Mouse (Mus musculus) gastrocnemius, postnatal 36 days (tissue): ENCODE data around the gene Magi2. TPM values are rescaled to one million over a fixed set of nuclear protein-coding genes. Genes with fewer than 3 reads are reported as not detected.
"Not testable (repeated sequence)": the region's sequence is repeated elsewhere in the genome, so short reads cannot be mapped to it uniquely, and the experiment has no call there.

Source experiments
- DNase-seq, 2 experiments: peaks; one replicate each; pipeline ENCODE4 v3.0.0; 2022
- intact Hi-C: fragments of 180-260 bp; cut with DNase I; formaldehyde crosslinking; loops from one replicate; pipeline ENCODE4 v1.15.1; 2025
- total RNA-seq, 2 experiments: library from RNA; stranded (reverse); gene quantifications; 2 replicates each; pipeline ENCODE4 v1.2.3; 2021

Gene Magi2
- total RNA-seq, 2 experiments from 2014 or later: 0.57 to 1.3 TPM

DNA sequence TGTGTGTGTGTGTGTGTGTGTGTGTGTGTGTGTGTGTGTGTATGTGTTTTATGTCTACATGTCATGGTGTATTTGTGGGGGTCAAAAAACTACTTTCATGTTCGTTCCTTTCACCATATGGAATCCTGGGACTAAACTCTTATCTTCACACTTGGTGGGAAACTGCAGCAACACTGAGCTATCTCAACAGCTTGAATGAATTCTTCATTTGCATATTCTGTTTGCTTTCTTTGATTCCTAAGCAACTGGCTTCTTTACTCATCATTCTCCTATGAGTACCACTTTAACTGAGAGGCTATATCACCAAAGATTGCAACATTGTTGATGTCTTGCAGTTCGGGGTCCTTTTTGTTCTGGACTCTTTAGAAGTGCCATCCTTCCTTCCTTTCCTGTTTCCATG, 986.5 kb downstream of the Magi2 start:
- intact Hi-C loops: no loop called here
- DNase-seq: no peak

DNA sequence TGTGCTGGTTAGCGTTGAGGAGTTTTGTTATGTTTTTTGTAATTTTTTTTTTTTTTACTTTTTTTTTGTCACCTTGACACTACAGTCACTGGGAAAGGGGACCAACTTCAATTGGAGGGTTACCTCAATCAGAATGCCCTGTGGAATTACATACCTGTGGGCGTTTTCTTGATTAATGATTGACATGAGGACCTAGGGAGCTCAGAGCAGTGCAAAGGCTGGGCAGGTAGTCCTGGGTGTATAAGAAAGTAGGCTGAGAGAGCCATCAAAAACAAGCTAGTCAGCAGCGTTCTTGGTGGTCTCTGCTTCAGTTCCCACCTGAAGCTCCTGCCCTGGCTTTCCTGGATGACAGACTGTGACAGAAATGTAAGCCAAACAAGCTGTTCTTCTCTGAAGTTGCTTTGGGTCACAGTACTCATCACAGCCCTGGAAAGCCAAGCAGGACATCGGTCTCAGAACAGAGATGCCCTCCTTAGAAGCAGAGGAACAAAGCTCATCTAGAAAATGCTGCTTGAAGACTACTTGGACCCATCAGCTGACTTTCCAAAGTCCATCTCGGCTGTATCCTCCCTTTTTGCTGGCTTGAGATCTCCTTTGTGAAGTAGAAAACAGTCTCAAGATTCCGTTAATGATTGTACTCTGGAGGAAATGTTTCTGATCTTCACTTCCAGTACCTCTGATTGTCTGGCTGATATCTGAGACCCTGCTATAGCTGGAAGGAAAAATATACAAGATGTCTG, 999.8 kb downstream of the Magi2 start:
- no peak for DNase-seq
- intact Hi-C loops: no loop called here

- intact Hi-C loops: no loop called here
- DNase-seq: no peak
Observed at GRCm38 (mm10) chr5:20227912-20228762, 1001.3 kb downstream of the Magi2 start.

GRCm38 (mm10) chr5:20231908-20232307, 1005.1 kb downstream of the Magi2 start:
- intact Hi-C loops: no loop called here
- DNase-seq: no peak

DNA sequence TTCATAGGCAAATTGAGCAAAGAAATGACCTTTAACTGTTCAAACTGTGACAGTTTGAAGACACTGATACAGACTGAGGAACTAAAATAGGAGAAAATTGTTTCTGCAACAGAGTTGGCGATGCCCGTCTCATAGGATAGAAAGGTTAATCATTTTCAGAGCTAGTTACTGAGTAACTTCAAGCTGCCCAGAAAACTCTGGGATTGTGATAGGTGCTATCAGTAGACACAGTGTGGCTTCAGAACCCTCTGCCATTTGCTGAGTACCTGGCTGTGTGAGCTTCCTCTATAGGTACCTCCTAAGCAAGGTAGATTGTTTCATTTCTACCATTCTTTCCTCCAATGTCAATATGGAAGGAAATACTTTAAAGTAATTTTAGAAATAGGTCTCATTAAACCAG, 1014.7 kb downstream of the Magi2 start:
- intact Hi-C loops: no loop called here
- DNase-seq: no peak

- intact Hi-C loops: no loop called here
- DNase-seq: no peak
Observed at GRCm38 (mm10) chr5:20242496-20242895, 1015.7 kb downstream of the Magi2 start.

DNA sequence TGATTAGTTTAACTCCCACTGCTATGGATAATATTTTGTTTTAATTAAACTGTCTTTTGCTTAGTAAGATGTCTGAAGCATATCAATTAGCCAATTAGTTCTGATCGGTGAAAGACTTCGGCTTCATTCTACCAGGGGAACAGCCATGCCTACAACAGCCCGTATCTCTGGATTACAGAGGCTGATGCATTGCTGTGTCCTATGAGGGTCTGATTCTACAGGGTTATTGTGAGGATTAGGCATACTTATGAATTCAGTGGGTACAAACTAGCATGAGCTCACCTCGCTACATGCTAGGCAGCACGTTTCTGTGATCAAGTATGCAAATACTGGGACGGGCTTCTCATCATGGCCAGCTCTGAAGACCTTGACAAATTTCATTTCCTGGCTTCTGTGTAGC, 1022.5 kb downstream of the Magi2 start:
- intact Hi-C loops: no loop called here
- DNase-seq: no peak

GRCm38 (mm10) chr5:20251541-20251940, 1024.7 kb downstream of the Magi2 start:
- intact Hi-C loops: no loop called here
- no peak for DNase-seq

GRCm38 (mm10) chr5:20256150-20256868, 1029.5 kb downstream of the Magi2 start:
- intact Hi-C loops: no loop called here
- no peak for DNase-seq

DNA sequence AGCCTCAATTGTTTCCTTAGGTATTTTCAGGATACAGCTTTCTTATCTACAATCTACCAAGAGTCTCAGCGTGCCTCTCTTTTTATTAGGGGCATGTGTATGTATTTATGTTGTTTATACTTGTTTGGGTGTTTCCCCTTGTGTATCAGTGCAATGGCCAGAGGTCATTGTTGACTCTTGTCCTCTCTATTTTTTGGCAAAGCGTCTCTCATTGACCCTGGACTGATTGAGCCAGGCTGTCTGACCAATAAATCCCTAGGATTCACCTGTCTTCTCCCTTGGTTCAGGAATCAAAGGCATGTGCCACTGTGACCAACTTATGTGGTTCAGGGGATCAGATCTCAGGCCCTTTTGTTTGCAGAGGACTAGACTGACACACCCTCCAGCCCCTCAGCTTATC, 1030.1 kb downstream of the Magi2 start:
- intact Hi-C loops: no loop called here
- no peak for DNase-seq

GRCm38 (mm10) chr5:20257419-20257818, 1030.6 kb downstream of the Magi2 start:
- intact Hi-C loops: no loop called here

GRCm38 (mm10) chr5:20259719-20260118, 1032.9 kb downstream of the Magi2 start:
- intact Hi-C loops: no loop called here
- DNase-seq: no peak

More at GRCm38 (mm10) chr5:20257419-20257818, 1030.6 kb downstream of the Magi2 start:
- no peak for DNase-seq

GRCm38 (mm10) chr5:20272680-20273079, 1045.8 kb downstream of the Magi2 start:
- intact Hi-C loops: not testable (repeated sequence)

DNA sequence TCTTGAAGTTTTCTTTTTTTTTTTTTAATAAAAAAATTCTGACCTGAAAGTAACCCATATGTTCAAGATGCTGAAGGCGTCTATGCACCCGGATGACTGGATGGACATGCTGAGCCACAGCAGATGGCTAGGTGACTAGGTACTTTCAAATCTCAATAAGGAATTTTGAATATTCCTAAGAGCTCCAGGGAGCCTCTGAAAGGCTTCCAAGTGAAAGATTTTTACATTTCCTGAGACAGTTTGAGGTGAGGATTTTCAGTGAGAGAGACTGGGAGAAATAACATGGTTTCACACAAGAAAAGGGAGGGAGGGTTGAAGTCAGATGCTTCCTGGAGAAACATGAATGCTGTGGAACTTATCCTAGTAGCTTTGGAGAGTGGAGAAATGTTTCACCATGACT, 1048.8 kb downstream of the Magi2 start:
- intact Hi-C loops: no loop called here
- DNase-seq: no peak

More at GRCm38 (mm10) chr5:20272680-20273079, 1045.8 kb downstream of the Magi2 start:
- DNase-seq: not testable (repeated sequence)

DNA sequence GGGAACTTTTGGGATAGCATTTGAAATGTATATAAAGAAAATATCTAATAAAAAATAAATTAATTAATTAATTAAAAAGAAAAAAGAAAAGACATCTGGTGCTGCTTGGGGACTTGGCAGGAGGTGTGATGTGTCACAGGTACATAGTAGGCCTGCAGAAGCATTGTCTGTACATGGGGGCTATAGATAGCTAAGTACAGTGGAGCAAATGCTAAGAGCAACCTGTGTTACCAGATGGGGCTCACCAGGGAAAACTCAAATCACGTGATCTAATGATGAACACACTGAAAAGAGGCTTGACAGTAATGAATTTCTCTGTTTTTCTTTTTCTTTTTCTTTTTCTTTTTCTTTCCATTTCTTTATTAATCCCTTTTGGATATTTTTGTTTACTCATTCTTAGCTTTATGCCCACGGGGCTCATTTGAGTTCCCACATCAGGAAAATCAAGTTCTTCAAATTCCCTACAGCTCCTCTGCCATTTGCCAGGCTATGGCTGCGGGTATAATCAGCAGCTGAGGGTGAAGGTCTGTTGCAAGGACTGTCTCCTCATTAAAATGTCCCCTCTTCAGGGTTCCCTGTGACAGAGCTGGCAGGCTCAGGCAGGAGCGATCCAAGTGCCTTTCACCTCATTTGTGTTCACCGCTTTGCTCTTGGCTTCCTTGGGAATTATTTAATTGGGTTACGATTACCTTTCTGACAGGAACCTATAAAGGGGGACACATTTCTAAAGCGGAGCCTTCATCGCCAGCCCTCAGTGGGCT, 1058.4 kb downstream of the Magi2 start:
- no peak for DNase-seq
- intact Hi-C loops: no loop called here

GRCm38 (mm10) chr5:20294521-20294920, 1067.7 kb downstream of the Magi2 start:
- intact Hi-C loops: no loop called here
- DNase-seq: no peak

GRCm38 (mm10) chr5:20299816-20300215, 1073.0 kb downstream of the Magi2 start:
- no peak for DNase-seq
- intact Hi-C loops: no loop called here

DNA sequence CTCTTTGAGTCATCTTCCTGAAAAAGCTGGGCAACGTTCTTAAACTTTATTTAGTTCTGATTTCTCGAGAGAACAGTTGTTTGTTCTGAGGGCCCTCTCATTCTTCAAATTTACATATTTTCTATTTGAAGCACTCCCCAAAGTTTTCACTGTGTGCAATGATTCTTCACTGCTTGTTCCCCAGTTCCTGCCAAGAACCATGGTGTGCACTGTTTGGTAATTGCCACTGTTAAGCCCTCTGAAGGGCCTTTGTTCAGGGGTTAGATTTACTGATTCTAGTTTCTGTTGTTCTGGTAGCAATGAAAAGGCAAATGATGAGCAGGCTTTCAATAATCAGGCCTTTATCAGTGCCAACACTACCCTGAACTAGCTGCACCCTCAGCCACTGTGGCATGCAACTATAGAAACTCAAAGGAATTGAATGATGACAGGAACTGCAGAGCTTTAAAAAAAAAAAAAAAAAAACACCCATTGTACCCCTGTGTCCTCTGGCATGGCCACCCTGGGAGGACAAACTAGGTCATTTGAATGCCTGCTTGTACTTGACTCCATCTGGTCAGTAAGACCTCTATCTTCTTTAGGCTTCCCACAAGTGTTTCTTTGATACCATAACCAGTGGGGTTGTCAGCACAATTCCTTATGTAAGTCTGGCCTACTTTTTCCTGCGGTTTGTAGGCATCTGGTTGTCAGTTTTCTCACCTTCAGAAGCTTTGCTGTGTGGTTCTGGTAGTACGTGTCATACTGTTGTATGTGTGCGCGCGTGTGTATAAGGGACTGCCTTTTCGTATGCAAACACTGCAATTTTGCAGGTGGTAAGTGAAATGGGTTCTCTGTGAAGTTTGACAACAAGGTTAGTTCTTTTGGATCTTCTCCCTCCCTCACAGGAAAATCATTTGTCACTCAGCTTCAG, 1076.5 kb downstream of the Magi2 start:
- no peak for DNase-seq
- intact Hi-C loops: no loop called here

GRCm38 (mm10) chr5:20320970-20321369, 1094.1 kb downstream of the Magi2 start:
- intact Hi-C loops: no loop called here
- DNase-seq: no peak
